Mouse (Mus musculus) hindbrain, postnatal 0 days (tissue): ENCODE results near the gene Tnfrsf17. TPM values are rescaled to one million over a fixed set of nuclear protein-coding genes. Genes with fewer than 3 reads are reported as not detected.
"Not testable (repeated sequence)": the region's sequence is repeated elsewhere in the genome, so short reads cannot be mapped to it uniquely, and the experiment has no call there.

Experiments
- ATAC-seq: fragments of 200-750 bp; cut with Nextera tagmentation; 2 replicates; pipeline ENCODE4 v1.8.0; 2017; ENCODE audit warnings: mild to moderate bottlenecking, moderate TSS enrichment, moderate library complexity
- DNase-seq: peaks from one replicate; pipeline ENCODE4 v3.0.0-alpha.2; 2015; ENCODE audit warnings: low spot score
- H3K27ac ChIP-seq: fragments of 300-500 bp; sonication (generic); 2 replicates; pipeline ENCODE4 v1.5.1; 2014; ENCODE audit warnings: mild to moderate bottlenecking
- H3K27me3 ChIP-seq: fragments of 300-500 bp; sonication (generic); 2 replicates; pipeline ENCODE4 v1.6.1; 2014; ENCODE audit warnings: low read length, mixed read lengths; ENCODE audit not compliant: insufficient read depth
- H3K36me3 ChIP-seq: fragments of 300-500 bp; sonication (generic); 2 replicates; pipeline ENCODE4 v1.6.1; 2014; ENCODE audit warnings: low read length, mixed read lengths; ENCODE audit not compliant: insufficient read depth
- H3K4me1 ChIP-seq: fragments of 300-500 bp; sonication (generic); 2 replicates; pipeline ENCODE4 v1.6.1; 2014; ENCODE audit warnings: antibody characterized with exemption, low read length, mixed read lengths; ENCODE audit not compliant: insufficient read depth
- H3K4me2 ChIP-seq: fragments of 300-500 bp; sonication (generic); 2 replicates; pipeline ENCODE4 v1.6.1; 2014; ENCODE audit warnings: low read depth, mild to moderate bottlenecking, low read length, moderate library complexity, mixed read lengths
- H3K4me3 ChIP-seq: fragments of 300-500 bp; sonication (generic); 2 replicates; pipeline ENCODE4 v1.5.1; 2014; ENCODE audit warnings: low read length
- H3K9ac ChIP-seq: fragments of 300-500 bp; sonication (generic); replicated peaks from 2 replicates; pipeline ENCODE4 v1.6.1; 2014; ENCODE audit warnings: mild to moderate bottlenecking, low read length, moderate library complexity, mixed read lengths
- H3K9me3 ChIP-seq: fragments of 300-500 bp; sonication (generic); 2 replicates; pipeline ENCODE4 v1.6.1; 2016; ENCODE audit warnings: low read length, mixed read lengths
- CTCF ChIP-seq: IDR thresholded peaks from 2 replicates; pipeline ENCODE4 v1.5.1; 2016; ENCODE audit warnings: antibody characterized with exemption, control low read depth, low read depth
- WGBS: fragments of 180-500 bp; shearing (Covaris S2); extraction: QIAGEN DNeasy Blood & Tissue Kit; methylation state at CpG from one replicate; pipeline ENCODE4 v1.1.7; 2014; 5-methylcytosine and 5-hydroxymethylcytosine counted together
- polyA plus RNA-seq: library from polyadenylated mRNA; unstranded; fragments of >200 nt; fragmentation: Nextera tagmentation; extraction: Ambion mirVana; gene quantifications from 2 replicates; pipeline ENCODE4 v1.2.1, GENCODE M21; 2015
- total RNA-seq: library from RNA; depleted of rRNA; stranded (reverse); fragments of >200 nt; gene quantifications from 2 replicates; pipeline ENCODE4 v1.2.3, GENCODE M21; 2014

Gene Tnfrsf17
- total and polyA plus RNA-seq, 2 experiments from 2014 or later, result 0.42 TPM; not detected in 1

DNA sequence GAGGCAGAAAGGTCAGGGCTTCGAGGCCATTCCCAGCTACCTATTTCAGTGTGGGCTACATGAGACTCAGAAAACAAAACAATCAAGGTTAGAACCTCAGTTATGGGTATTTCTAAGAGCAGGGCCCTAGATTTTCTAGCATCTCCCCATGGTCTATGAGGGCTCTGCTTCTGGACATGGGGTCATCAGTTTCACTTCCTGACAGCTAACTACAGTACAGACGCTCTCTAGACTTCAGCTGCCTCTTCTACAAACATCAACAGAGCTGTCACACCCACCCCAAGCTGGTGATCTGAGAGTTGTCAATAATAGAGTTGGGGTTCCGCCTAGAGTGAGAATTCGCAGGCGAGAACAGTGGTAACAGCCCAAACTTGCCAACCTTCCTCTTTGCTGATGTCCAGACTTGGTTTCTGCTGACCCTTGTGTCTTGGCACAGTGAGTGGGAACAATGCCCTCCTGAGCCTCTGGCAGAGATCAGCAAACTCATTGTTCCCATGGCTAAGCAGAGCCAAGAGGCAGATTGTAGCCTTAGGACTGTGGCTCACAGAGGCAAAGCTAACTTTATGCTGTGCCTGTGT lies 30.9 kb upstream of the Tnfrsf17 start:
- no peak overlapping the region for H3K27ac ChIP-seq
- DNase-seq (no peak), ATAC-seq (no peak)
- no peak overlapping the region for H3K4me3 ChIP-seq
- no peak overlapping the region for H3K9ac ChIP-seq
- 76% methylated on average over 5 of the region's 5 CpGs for WGBS
- no peaks in the 10 kb centered on the region for H3K9me3 ChIP-seq
- H3K36me3 ChIP-seq, result no peaks in the 10 kb centered on the region
- no peaks in the 10 kb centered on the region for H3K4me1 ChIP-seq
- H3K4me2 ChIP-seq, result no peak overlapping the region
- H3K27me3 ChIP-seq, result no peaks in the 10 kb centered on the region
- TF ChIP-seq CTCF, result no peak

DNA sequence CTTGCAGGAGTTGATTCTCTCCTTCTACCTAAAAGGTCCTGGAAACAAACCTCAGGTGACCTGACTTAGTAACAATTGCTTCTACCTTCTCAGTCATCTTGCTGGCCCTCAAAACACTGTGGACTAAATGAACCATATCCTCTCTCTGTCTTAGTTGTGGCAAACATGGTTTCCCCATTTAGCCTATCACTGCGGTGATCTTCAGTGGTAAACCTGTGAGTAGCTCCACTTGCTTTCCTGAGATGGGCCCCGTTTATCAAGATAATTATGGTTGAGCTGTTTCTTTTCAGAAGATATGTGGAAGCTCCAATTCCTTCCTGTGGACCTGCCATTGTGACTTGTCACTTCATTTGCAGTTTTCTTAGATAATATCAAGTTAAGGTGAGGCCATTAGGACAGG lies 28.7 kb upstream of the Tnfrsf17 start:
- H3K27ac ChIP-seq, result no peak overlapping the region
- DNase-seq (no peak), ATAC-seq (no peak)
- H3K4me3 ChIP-seq, result no peak overlapping the region
- TF ChIP-seq CTCF, result no peak
- H3K4me2 ChIP-seq, result no peak overlapping the region
- no peaks in the 10 kb centered on the region for H3K4me1 ChIP-seq
- H3K9ac ChIP-seq, result no peak overlapping the region
- WGBS, result 90% methylated on average over 2 of the region's 2 CpGs
- H3K27me3 ChIP-seq, result no peaks in the 10 kb centered on the region
- H3K9me3 ChIP-seq, result no peaks in the 10 kb centered on the region
- no peaks in the 10 kb centered on the region for H3K36me3 ChIP-seq

DNA sequence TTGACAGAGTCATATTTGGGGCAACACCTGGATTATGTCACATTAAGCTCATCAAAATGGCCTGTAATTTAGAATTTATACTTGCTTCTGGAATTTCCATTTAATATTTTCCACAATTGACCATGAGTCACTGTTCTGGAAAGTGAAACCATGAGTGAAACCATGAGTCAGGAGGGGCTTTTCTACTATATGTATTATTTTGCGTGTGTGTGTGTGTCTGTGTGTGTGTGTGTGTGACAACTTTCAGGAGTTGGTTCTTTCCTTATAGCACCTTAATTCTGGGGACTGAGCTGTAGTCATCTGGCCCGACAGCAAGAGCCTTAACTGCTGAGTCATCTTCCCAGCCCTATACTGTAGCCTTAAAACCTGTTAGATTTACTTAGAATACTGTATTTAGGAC lies 27.7 kb upstream of the Tnfrsf17 start:
- Histone ChIP-seq H3K27ac (no peak overlapping the region), H3K4me3 (no peak overlapping the region), H3K27me3 (no peaks in the 10 kb centered on the region), H3K4me1 (no peaks in the 10 kb centered on the region), H3K9me3 (no peaks in the 10 kb centered on the region), H3K36me3 (no peaks in the 10 kb centered on the region), H3K4me2 (no peak overlapping the region), H3K9ac (no peak overlapping the region)
- 96% methylated on average over 2 of the region's 2 CpGs for WGBS
- no peak for ATAC-seq
- no peak for TF ChIP-seq CTCF
- DNase-seq, result no peak

DNA sequence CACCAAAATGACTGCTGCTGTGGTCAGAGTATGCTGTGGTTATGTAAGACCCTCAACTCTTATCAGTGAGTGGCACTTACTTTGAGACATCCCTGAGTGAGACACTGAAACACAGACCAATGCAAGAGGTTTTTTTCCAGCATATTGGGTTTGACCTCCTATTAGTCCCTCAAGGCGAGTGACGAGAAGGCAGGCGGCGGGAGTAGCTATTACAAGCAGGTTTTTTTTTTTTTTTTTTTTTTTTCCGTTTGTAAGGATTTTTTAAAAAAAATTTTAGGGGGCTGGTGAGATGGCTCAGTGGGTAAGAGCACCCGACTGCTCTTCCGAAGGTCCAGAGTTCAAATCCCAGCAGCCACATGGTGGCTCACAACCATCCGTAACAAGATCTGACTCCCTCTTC lies 24.7 kb upstream of the Tnfrsf17 start:
- ATAC-seq, H3K9ac ChIP-seq: not testable (repeated sequence)
- 91% methylated on average over 7 of the region's 8 CpGs for WGBS

DNA sequence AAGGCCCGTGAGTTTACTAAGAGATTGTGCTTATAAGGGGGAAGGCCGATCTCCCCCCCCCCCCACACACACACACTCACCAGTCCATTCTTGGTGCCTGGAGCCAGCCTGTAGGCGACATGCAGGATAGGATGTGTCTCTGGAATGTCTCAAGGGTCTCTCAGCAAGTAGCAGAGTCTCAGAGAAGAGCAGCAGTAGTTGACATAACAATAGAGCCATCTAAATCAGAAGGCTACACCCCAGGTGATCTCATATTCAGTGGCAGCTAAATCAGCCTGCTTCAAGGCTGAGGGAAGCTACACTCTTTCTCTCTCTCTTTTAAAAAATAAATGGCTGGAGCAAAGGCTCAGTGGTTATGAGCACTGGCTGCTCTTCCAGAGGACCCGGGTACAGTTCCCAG lies 18.0 kb upstream of the Tnfrsf17 start:
- DNase-seq, H3K9ac ChIP-seq, H3K4me2 ChIP-seq, H3K36me3 ChIP-seq, H3K4me3 ChIP-seq, H3K27me3 ChIP-seq, H3K4me1 ChIP-seq, ATAC-seq, H3K27ac ChIP-seq, H3K9me3 ChIP-seq: not testable (repeated sequence)
- 68% methylated on average over 4 of the region's 4 CpGs for WGBS

More for the DNA sequence above, 24.7 kb upstream of the Tnfrsf17 start:
- H3K27me3 ChIP-seq, H3K9me3 ChIP-seq, H3K4me3 ChIP-seq, DNase-seq, H3K27ac ChIP-seq, H3K4me2 ChIP-seq, H3K4me1 ChIP-seq, H3K36me3 ChIP-seq: not testable (repeated sequence)

DNA sequence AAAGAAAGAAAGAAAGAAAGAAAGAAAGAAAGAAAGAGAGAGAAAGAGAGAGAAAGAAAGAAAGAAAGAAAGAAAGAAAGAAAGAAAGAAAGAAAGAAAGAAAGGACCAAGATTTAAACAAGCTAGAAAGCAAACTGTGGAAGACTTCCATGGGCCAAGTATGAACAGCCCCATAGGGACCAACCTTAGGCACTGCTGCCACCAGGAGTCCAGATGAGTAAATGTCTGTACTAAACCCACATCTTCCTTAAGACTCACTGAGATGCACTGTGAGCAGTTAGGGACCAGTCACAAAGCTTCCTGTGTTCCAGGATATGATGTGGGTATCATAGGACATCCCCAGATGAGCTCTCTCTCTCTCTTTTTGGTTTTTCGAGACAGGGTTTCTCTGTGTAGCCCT lies 15.9 kb upstream of the Tnfrsf17 start:
- not testable (repeated sequence) for H3K27me3 ChIP-seq, H3K4me2 ChIP-seq, H3K4me3 ChIP-seq, H3K9me3 ChIP-seq, H3K36me3 ChIP-seq, H3K27ac ChIP-seq, H3K9ac ChIP-seq, ATAC-seq, H3K4me1 ChIP-seq
- 47% methylated on average over 1 of the region's 1 CpGs for WGBS
- peak; percentile 34 for TF ChIP-seq CTCF
- DNase-seq, result peak; percentile 7

DNA sequence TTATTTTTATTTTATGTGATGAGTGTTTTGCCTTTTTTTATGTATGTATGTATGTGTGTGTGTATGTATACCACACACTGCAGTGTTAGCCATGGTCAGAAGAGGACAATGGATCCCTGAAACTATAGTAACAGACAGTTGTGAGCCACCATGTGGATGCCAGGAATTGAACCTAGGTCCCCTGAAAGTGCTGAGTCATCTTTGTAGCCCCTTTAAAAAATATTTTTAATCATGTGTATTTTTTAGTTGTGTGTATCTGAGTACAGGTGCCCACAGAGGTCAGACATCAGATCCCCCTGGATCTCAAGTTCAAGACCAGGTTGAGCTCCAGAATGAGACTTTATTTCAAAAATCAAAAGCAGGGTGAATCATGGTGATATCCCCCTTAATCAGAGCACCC lies 9.9 kb upstream of the Tnfrsf17 start:
- ATAC-seq (no peak), DNase-seq (no peak)
- Histone ChIP-seq H3K9ac (no peak overlapping the region), H3K4me2 (no peak overlapping the region), H3K9me3 (no peaks in the 10 kb centered on the region), H3K36me3 (no peaks in the 10 kb centered on the region), H3K27ac (no peak overlapping the region), H3K4me1 (no peaks in the 10 kb centered on the region), H3K4me3 (no peak overlapping the region), H3K27me3 (no peaks in the 10 kb centered on the region)
- no peak for TF ChIP-seq CTCF
